Mouse (Mus musculus) lung, adult 2 months (tissue): ENCODE measurements around the gene Ptpre. TPM values are rescaled to one million over a fixed set of nuclear protein-coding genes. Genes with fewer than 3 reads are reported as not detected.

Experiments used
- DNase-seq: peaks from one replicate; pipeline ENCODE4 v3.0.0; 2022
- H3K4me1 ChIP-seq: fragments of 200-500 bp; 2 replicates; pipeline ENCODE4 v1.6.1; 2011; ENCODE audit warnings: low read length; ENCODE audit not compliant: control insufficient read depth, insufficient read depth
- H3K4me3 ChIP-seq: fragments of 200-500 bp; replicated peaks from 2 replicates; pipeline ENCODE3; 2011; ENCODE audit warnings: low read depth, mild to moderate bottlenecking, control low read depth, low read length; ENCODE audit errors: extremely low read depth
- CTCF ChIP-seq: fragments of 200-500 bp; IDR thresholded peaks from 2 replicates; pipeline ENCODE4 v1.5.1; 2011; ENCODE audit warnings: mild to moderate bottlenecking, low read length, control low read depth; ENCODE audit not compliant: insufficient read depth
- POLR2A ChIP-seq: fragments of 200-500 bp; IDR thresholded peaks from 2 replicates; pipeline ENCODE4 v1.6.1; 2011; ENCODE audit warnings: low read depth, mild to moderate bottlenecking, control low read depth, low read length, borderline replicate concordance; ENCODE audit errors: extremely low read depth
- WGBS: fragments of 180-500 bp; shearing (Covaris S2); methylation state at CpG from one replicate; pipeline ENCODE4 v1.1.7; 2018; 5-methylcytosine and 5-hydroxymethylcytosine counted together
- polyA plus RNA-seq: library from polyadenylated mRNA; depleted of rRNA; stranded (reverse); fragments of >200 nt; gene quantifications from 2 replicates; pipeline ENCODE4 v1.2.3, GENCODE M21; 2012; rRNA removed

The Ptpre gene
- polyA plus RNA-seq, 1 experiment = 21.4 TPM

DNA sequence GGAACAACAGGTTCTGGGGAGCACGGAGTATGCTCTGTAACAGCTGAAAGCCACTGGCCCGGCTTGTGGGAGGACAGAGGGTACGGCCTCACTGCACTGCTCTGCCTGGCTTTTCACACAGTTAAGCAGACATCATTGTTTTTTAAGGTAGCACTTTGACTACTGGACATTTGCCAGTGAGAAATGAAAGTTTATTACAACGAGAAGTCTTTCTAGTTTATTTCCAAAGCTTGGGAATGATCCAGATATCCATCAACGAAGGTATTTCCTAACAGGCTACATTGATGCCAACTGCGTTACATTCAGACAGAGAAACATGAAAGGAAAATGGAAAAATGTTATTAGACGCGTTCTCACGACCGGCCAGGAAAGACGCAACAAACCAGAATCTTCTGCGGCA, 190.8 kb downstream of the Ptpre start:
- Histone ChIP-seq H3K4me1 (peaks cover 2% of the 10 kb centered on the region; the same call in 1 of the 2 replicates), H3K4me3 (no peak overlapping the region)
- no peak for TF ChIP-seq POLR2A
- no peak for DNase-seq
- WGBS = 63% methylated on average over 12 of the region's 12 CpGs

DNA sequence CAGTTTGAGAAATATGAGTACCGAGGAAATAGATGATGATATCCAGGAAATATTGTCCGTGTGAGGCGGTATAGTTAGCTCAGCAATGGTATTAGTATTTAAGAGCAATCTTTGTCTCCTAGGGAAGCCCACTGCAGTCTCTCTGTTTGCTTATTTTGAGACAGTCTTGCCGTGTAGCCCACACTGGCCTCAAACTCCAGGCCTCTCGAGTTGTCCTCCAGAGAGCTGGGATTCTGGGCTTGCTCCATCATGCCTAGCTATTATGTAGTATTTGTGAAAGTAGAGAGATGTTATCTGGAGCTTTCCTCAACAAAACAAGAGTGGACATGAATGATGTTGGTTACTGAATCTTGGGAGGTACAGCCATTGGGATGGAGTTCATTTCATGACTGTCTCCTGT, 197.1 kb downstream of the Ptpre start:
- H3K4me3 ChIP-seq = no peak overlapping the region
- H3K4me1 ChIP-seq = peaks cover 4% of the 10 kb centered on the region
- DNase-seq = no peak
- WGBS = 82% methylated on average over 5 of the region's 5 CpGs
- no peak for TF ChIP-seq CTCF
- TF ChIP-seq POLR2A = no peak

- DNase-seq = no peak
- 58% methylated on average over 9 of the region's 9 CpGs for WGBS
- TF ChIP-seq POLR2A (no peak), CTCF (no peak)
- peaks cover 4% of the 10 kb centered on the region for H3K4me1 ChIP-seq
- H3K4me3 ChIP-seq = no peak overlapping the region
Measured at GRCm38 (mm10) chr7:135734911-135735646, 197.8 kb downstream of the Ptpre start.

Other genes with a start within 250 kb of the Ptpre start
- not detected in 2 replicates for gene Foxi2, start 127.2 kb upstream of the Ptpre start, polyA plus RNA-seq
- gene Clrn3, start 8.8 kb upstream of the Ptpre start, polyA plus RNA-seq = 0.12 TPM in 1 of 2 replicates, not detected in the other
- 0.32 and 0.73 TPM in 2 replicates for gene Mki67, start 178.9 kb downstream of the Ptpre start, polyA plus RNA-seq